Mouse (Mus musculus) heart, adult 11 months (tissue): ENCODE results near the gene Speg.
A peak's percentile ranks its signal among the peaks of the same experiment; 100 is the strongest.

Source experiments
- DNase-seq: peaks from one replicate; pipeline ENCODE4 v3.0.0; 2022

Gene Speg

GRCm38 (mm10) chr1:75365510-75366137, 9.5 kb upstream of the Speg start:
- DNase-seq: no peak

GRCm38 (mm10) chr1:75369360-75369983, 5.6 kb upstream of the Speg start:
- DNase-seq: no peak

GRCm38 (mm10) chr1:75369984-75370660, 5.0 kb upstream of the Speg start:
- peak; percentile 97 for DNase-seq

GRCm38 (mm10) chr1:75371317-75372095, 3.6 kb upstream of the Speg start:
- peak; percentile 95 for DNase-seq

- DNase-seq: no peak
These were observed 2.6 kb upstream of the Speg start for GRCm38 (mm10) chr1:75372450-75372849.

- DNase-seq: no peak
These were observed 1.8 kb upstream of the Speg start for GRCm38 (mm10) chr1:75373276-75373675.

GRCm38 (mm10) chr1:75379196-75379595, 4.1 kb downstream of the Speg start:
- no peak for DNase-seq

- DNase-seq: no peak
These were observed 4.8 kb downstream of the Speg start for GRCm38 (mm10) chr1:75379931-75380330.

- no peak for DNase-seq
These were observed 5.9 kb downstream of the Speg start for GRCm38 (mm10) chr1:75380951-75381350.

GRCm38 (mm10) chr1:75381482-75382355, 6.6 kb downstream of the Speg start:
- peak; percentile 94 for DNase-seq

GRCm38 (mm10) chr1:75382356-75383071, 7.4 kb downstream of the Speg start:
- DNase-seq: peak; percentile 97

GRCm38 (mm10) chr1:75384470-75385141, 9.5 kb downstream of the Speg start:
- no peak for DNase-seq

- no peak for DNase-seq
These were observed 10.1 kb downstream of the Speg start for GRCm38 (mm10) chr1:75385142-75385730.

GRCm38 (mm10) chr1:75386149-75386548, 11.1 kb downstream of the Speg start:
- no peak for DNase-seq

- peak; percentile 95 for DNase-seq
These were observed 12.4 kb downstream of the Speg start for GRCm38 (mm10) chr1:75387469-75387928.

GRCm38 (mm10) chr1:75387929-75388897, 13.1 kb downstream of the Speg start:
- DNase-seq: peak; percentile 92

- no peak for DNase-seq
These were observed 13.9 kb downstream of the Speg start for GRCm38 (mm10) chr1:75388898-75389515.

GRCm38 (mm10) chr1:75393139-75393538, 18.0 kb downstream of the Speg start:
- DNase-seq: peak; percentile 98

- DNase-seq: no peak
These were observed 18.7 kb downstream of the Speg start for GRCm38 (mm10) chr1:75393846-75394245.
